Mouse (Mus musculus) CH12.LX (cell line): ENCODE data around the gene Srprb. TPM values are rescaled to one million over a fixed set of nuclear protein-coding genes. Genes with fewer than 3 reads are reported as not detected.

Experiments used
- DNase-seq: peaks from one replicate; pipeline ENCODE4 v3.0.0-alpha.2; 2013; ENCODE audit errors: extremely low read depth
- H3K27ac ChIP-seq: 2 replicates; pipeline ENCODE4 v1.5.1; 2012; ENCODE audit warnings: low read depth, mild to moderate bottlenecking, control low read depth, moderate library complexity; ENCODE audit not compliant: insufficient read depth
- H3K27me3 ChIP-seq: replicated peaks from 2 replicates; pipeline ENCODE3; 2012; ENCODE audit warnings: inconsistent platforms
- H3K36me3 ChIP-seq, 2 experiments: replicated peaks in 1 of 2; 2 replicates each; pipeline versions ENCODE3 to v1.6.1; 2012; ENCODE audit warnings: inconsistent platforms in 1 of 2, low read length in 1 of 2, mild to moderate bottlenecking in 1 of 2, mixed read lengths in 1 of 2, moderate library complexity in 1 of 2; ENCODE audit not compliant: control insufficient read depth in 1 of 2, insufficient read depth in 1 of 2
- H3K4me1 ChIP-seq, 2 experiments: 2 replicates each; pipeline ENCODE4 v1.6.1; 2012; ENCODE audit warnings: inconsistent platforms in 1 of 2, moderate library complexity in 1 of 2; ENCODE audit not compliant: insufficient read depth in 2 of 2, control insufficient read depth in 1 of 2
- H3K4me2 ChIP-seq: 2 replicates; pipeline ENCODE4 v1.6.1; 2012; ENCODE audit warnings: low read depth, mild to moderate bottlenecking, control low read depth; ENCODE audit not compliant: poor library complexity, insufficient read depth, severe bottlenecking
- H3K4me3 ChIP-seq, 3 experiments: fragments of 150-350 bp in 1 of 3; sonication (generic) in 1 of 3; replicated peaks in 1 of 3; 2 replicates each; pipeline versions ENCODE3 to v1.5.1; 2011 to 2012; ENCODE audit warnings: low read depth in 2 of 3, low read length in 2 of 3, mild to moderate bottlenecking in 2 of 3, moderate library complexity in 2 of 3, control low read depth in 1 of 3, improper control_type of control experiment in 1 of 3, inconsistent platforms in 1 of 3, mixed read lengths in 1 of 3; ENCODE audit not compliant: poor library complexity in 1 of 3
- H3K79me2 ChIP-seq: replicated peaks from 2 replicates; pipeline ENCODE4 v1.6.1; 2012; ENCODE audit warnings: mild to moderate bottlenecking, moderate library complexity; ENCODE audit not compliant: control insufficient read depth, poor library complexity, insufficient read depth, severe bottlenecking; ENCODE audit errors: extremely low read depth
- H3K9ac ChIP-seq: 2 replicates; pipeline ENCODE4 v1.6.1; 2012; ENCODE audit warnings: low read depth, mild to moderate bottlenecking, control low read depth, moderate library complexity; ENCODE audit not compliant: insufficient read depth
- H3K9me3 ChIP-seq: replicated peaks from 2 replicates; pipeline ENCODE3; 2012; ENCODE audit warnings: low read length, inconsistent platforms, mixed read lengths
- BHLHE40 ChIP-seq: IDR thresholded peaks from 2 replicates; pipeline ENCODE4 v1.6.1; 2011; ENCODE audit warnings: mild to moderate bottlenecking, low read depth, low read length, improper control_type of control experiment
- CHD1 ChIP-seq: IDR thresholded peaks from 2 replicates; pipeline ENCODE4 v1.6.1; 2012; ENCODE audit warnings: low read depth, low read length, improper control_type of control experiment, inconsistent platforms
- CTCF ChIP-seq, 2 experiments: IDR thresholded peaks in 1 of 2; conservative IDR thresholded peaks in 1 of 2; 2 replicates each; pipeline ENCODE4 v1.5.1; 2011 to 2012; ENCODE audit warnings: low read depth in 2 of 2, low read length in 2 of 2, improper control_type of control experiment in 1 of 2, inconsistent platforms in 1 of 2, mild to moderate bottlenecking in 1 of 2, moderate library complexity in 1 of 2
- E2F4 ChIP-seq: IDR thresholded peaks from 2 replicates; pipeline ENCODE4 v1.6.1; 2011; ENCODE audit warnings: low read depth, low read length, improper control_type of control experiment; ENCODE audit not compliant: insufficient replicate concordance
- ETS1 ChIP-seq: conservative IDR thresholded peaks from 2 replicates; pipeline ENCODE4 v1.6.1; 2012; ENCODE audit warnings: low read depth, mild to moderate bottlenecking, inconsistent platforms, low read length, improper control_type of control experiment, moderate library complexity
- GABPA ChIP-seq: IDR thresholded peaks from 2 replicates; pipeline ENCODE4 v1.6.1; 2012; ENCODE audit warnings: low read depth, low read length, improper control_type of control experiment, inconsistent platforms; ENCODE audit not compliant: insufficient replicate concordance
- JUND ChIP-seq: conservative IDR thresholded peaks from 2 replicates; pipeline ENCODE4 v1.6.1; 2011; ENCODE audit warnings: low read depth, low read length, improper control_type of control experiment
- KAT2A ChIP-seq: IDR thresholded peaks from 2 replicates; pipeline ENCODE4 v1.6.1; 2012; ENCODE audit warnings: low read length, improper control_type of control experiment, inconsistent platforms; ENCODE audit not compliant: insufficient replicate concordance
- MAFK ChIP-seq: IDR thresholded peaks from 2 replicates; pipeline ENCODE4 v1.6.1; 2011; ENCODE audit warnings: low read length, improper control_type of control experiment; ENCODE audit not compliant: insufficient replicate concordance
- MAZ ChIP-seq: IDR thresholded peaks from 2 replicates; pipeline ENCODE4 v1.6.1; 2012; ENCODE audit warnings: low read depth, mild to moderate bottlenecking, inconsistent platforms, low read length, improper control_type of control experiment, moderate library complexity
- MEF2A ChIP-seq: IDR thresholded peaks from 2 replicates; pipeline ENCODE4 v1.6.1; 2014; ENCODE audit warnings: low read depth, mild to moderate bottlenecking, inconsistent platforms, low read length, improper control_type of control experiment, borderline replicate concordance
- MYC ChIP-seq: IDR thresholded peaks from 2 replicates; pipeline ENCODE4 v1.6.1; 2011; ENCODE audit warnings: low read depth, mild to moderate bottlenecking, improper control_type of control experiment, low read length
- POLR2AphosphoS2 ChIP-seq: IDR thresholded peaks from 2 replicates; pipeline ENCODE4 v1.6.1; 2011; ENCODE audit warnings: low read depth, low read length, improper control_type of control experiment
- RAD21 ChIP-seq: IDR thresholded peaks from 2 replicates; pipeline ENCODE4 v1.6.1; 2011; ENCODE audit warnings: low read depth, mild to moderate bottlenecking, low read length, improper control_type of control experiment, moderate library complexity
- SIN3A ChIP-seq: IDR thresholded peaks from 2 replicates; pipeline ENCODE4 v1.6.1; 2012; ENCODE audit warnings: low read length, improper control_type of control experiment, inconsistent platforms
- SMC3 ChIP-seq: IDR thresholded peaks from 2 replicates; pipeline ENCODE4 v1.6.1; 2011; ENCODE audit warnings: low read depth, low read length, improper control_type of control experiment
- ZC3H11A ChIP-seq: IDR thresholded peaks from 2 replicates; pipeline ENCODE4 v1.6.1; 2012; ENCODE audit warnings: low read depth, mild to moderate bottlenecking, inconsistent platforms, low read length, improper control_type of control experiment
- ZMIZ1 ChIP-seq: IDR thresholded peaks from 2 replicates; pipeline ENCODE4 v1.6.1; 2012; ENCODE audit warnings: low read depth, mild to moderate bottlenecking, inconsistent platforms, low read length, improper control_type of control experiment
- ZNF384 ChIP-seq: IDR thresholded peaks from 2 replicates; pipeline ENCODE4 v1.6.1; 2012; ENCODE audit warnings: low read depth, low read length, improper control_type of control experiment, inconsistent platforms
- dilution Hi-C: fragments of 300-500 bp; cut with MboI; formaldehyde crosslinking; loops from 2 replicates; pipeline ENCODE4 v1.14.3; 2020; ENCODE audit warnings: low sequenced_read_pairs; ENCODE audit not compliant: extremely low pct_unique_long_range_greater_than_20kb, extremely low pct_ligation_motif_present
- in situ Hi-C: fragments of 300-500 bp; cut with MboI; formaldehyde crosslinking; loops from 3 replicates; pipeline ENCODE4 v1.14.3; 2019; ENCODE audit warnings: low sequenced_read_pairs, low pct_ligation_motif_present, low pct_unique_long_range_greater_than_20kb, mixed read lengths
- polyA plus RNA-seq: library from polyadenylated mRNA; unstranded; fragments of >175 nt; gene quantifications from 2 replicates; pipeline ENCODE4 v1.2.1, GENCODE M21; 2012; ENCODE audit warnings: low read depth; ENCODE audit not compliant: insufficient read length
- total RNA-seq, 2 experiments: library from RNA; depleted of rRNA; stranded (reverse); fragments of 300-350 nt in 1 of 2; fragments of >200 nt in 1 of 2; gene quantifications; 2 replicates each; pipeline ENCODE4 v1.2.3; 2012 to 2014

Srprb gene
- total and polyA plus RNA-seq, 3 experiments = 39.5 to 67.2 (median 59.7) TPM

DNA sequence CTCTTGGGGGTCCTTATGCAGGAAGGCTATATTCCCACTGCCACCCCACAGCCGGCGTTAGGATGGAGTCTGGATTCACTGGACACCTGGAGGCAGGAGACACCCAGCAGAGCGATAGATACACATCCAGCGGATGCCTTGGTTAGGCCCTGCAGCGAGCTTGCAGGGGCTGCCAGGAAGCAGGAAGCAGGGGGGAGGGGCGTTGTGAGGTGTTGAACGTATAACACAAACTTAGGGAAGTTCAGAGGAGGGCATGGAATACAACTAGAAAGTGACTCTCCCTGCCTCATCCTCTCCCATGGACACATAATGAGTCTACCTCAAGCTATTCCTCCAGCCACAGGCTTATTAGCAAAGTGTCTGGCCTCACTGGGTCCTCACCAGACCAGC, 31.1 kb upstream of the Srprb start:
- TF ChIP-seq POLR2AphosphoS2 (no peak), CHD1 (no peak), MEF2A (no peak), SMC3 (no peak), ZMIZ1 (no peak), CTCF (conservative IDR thresholded peaks at IDR 0.05 in 1 of 2, IDR thresholded peaks at IDR 0.05 in 1 of 2; ENCODE audit: low read depth in 2 of 2, low read length in 2 of 2) (no peak), SIN3A (no peak), E2F4 (no peak), MYC (no peak), RAD21 (no peak), KAT2A (no peak), ZNF384 (no peak), JUND (no peak)
- H3K79me2 ChIP-seq = no peaks in the 10 kb centered on the region
- H3K9ac ChIP-seq = no peak overlapping the region
- no peak overlapping the region for H3K4me2 ChIP-seq
- no peak overlapping the region for H3K27ac ChIP-seq
- H3K4me3 ChIP-seq = no peak overlapping the region
- in situ Hi-C loops (no loop called here), dilution Hi-C loops (no loop called here)
- no peaks in the 10 kb centered on the region for H3K9me3 ChIP-seq
- H3K36me3 ChIP-seq = no peaks in the 10 kb centered on the region
- no peaks in the 10 kb centered on the region; a peak in 1 of 4 replicates for H3K4me1 ChIP-seq
- no peak for DNase-seq
- H3K27me3 ChIP-seq = peaks cover 15% of the 10 kb centered on the region

DNA sequence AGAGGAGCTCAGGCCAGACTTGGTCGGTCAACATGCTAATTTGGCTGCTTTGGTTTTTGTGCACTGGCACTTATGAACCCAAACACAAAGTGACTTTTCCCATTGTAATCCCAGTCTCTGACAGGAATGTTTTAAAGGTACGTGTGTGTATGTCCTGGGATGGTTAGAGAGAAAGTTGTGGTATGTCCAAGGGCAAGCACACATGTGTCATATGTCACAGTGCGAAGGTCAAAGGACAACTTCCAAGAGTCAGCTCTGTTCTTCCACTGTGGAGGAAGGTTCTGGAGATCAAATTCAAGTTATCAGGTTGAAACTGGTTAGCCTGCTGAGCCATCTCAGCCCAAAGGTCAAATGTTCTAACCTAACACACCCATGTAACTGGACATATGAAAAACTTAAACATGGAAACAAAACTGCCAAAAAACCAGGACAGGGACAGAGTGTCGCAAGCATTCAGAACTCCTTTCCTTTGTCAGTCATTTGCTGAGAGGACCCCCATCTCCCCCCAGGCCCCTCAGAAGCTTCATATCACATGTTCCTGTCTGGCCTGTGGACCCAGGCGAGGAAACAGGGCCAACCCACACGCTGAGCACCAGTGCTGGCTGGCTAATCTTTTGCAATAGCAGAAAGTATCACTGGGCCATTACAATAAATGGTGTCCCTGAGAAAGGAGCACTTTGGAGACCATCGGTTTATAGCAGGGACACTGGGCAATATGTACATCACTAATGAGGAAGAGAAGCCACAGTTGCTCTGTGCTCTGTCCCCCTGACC, 30.5 kb upstream of the Srprb start:
- no peak overlapping the region for H3K4me3 ChIP-seq
- no peaks in the 10 kb centered on the region for H3K79me2 ChIP-seq
- H3K4me1 ChIP-seq = no peaks in the 10 kb centered on the region; a peak in 1 of 4 replicates
- H3K9ac ChIP-seq = no peak overlapping the region
- in situ Hi-C loops = no loop called here
- no peak overlapping the region for H3K27ac ChIP-seq
- no peaks in the 10 kb centered on the region for H3K36me3 ChIP-seq
- dilution Hi-C loops = no loop called here
- peaks cover 19% of the 10 kb centered on the region for H3K27me3 ChIP-seq
- DNase-seq = no peak
- no peaks in the 10 kb centered on the region for H3K9me3 ChIP-seq
- TF ChIP-seq SIN3A = no peak
- TF ChIP-seq RAD21 = no peak
- TF ChIP-seq MAZ = no peak
- TF ChIP-seq E2F4 = no peak
- no peak for TF ChIP-seq ZC3H11A
- TF ChIP-seq JUND = no peak
- TF ChIP-seq MAFK = no peak
- TF ChIP-seq ZNF384 = no peak
- no peak for TF ChIP-seq BHLHE40
- TF ChIP-seq ETS1 = no peak
- TF ChIP-seq GABPA = no peak
- no peak for TF ChIP-seq POLR2AphosphoS2
- TF ChIP-seq CHD1 = no peak
- TF ChIP-seq MYC = no peak
- no peak for TF ChIP-seq CTCF (conservative IDR thresholded peaks at IDR 0.05 in 1 of 2, IDR thresholded peaks at IDR 0.05 in 1 of 2; ENCODE audit: low read depth in 2 of 2, low read length in 2 of 2)
- TF ChIP-seq SMC3 = no peak
- no peak overlapping the region for H3K4me2 ChIP-seq
